Mouse (Mus musculus) liver, postnatal 0 days (tissue): Measurements from ENCODE around the gene Olfr1316. TPM values are rescaled to one million over a fixed set of nuclear protein-coding genes. Genes with fewer than 3 reads are reported as not detected.

ENCODE experiments used
- ATAC-seq: fragments of 200-750 bp; cut with Nextera tagmentation; 2 replicates; pipeline ENCODE4 v1.8.0; 2017; ENCODE audit warnings: mild to moderate bottlenecking, moderate library complexity
- DNase-seq: peaks from one replicate; pipeline ENCODE4 v3.0.0-alpha.2; 2016
- H3K27ac ChIP-seq: fragments of 300-500 bp; sonication (generic); 2 replicates; pipeline ENCODE4 v1.5.1; 2014; ENCODE audit warnings: antibody characterized with exemption, moderate library complexity, mild to moderate bottlenecking, low read depth
- H3K27me3 ChIP-seq: fragments of 300-500 bp; sonication (generic); 2 replicates; pipeline ENCODE4 v1.6.1; 2014; ENCODE audit warnings: low read length, control low read depth, mixed read lengths; ENCODE audit not compliant: insufficient read depth
- H3K36me3 ChIP-seq: fragments of 300-500 bp; sonication (generic); replicated peaks from 2 replicates; pipeline ENCODE4 v1.6.1; 2014; ENCODE audit warnings: mild to moderate bottlenecking, control low read depth, low read length, moderate library complexity, mixed read lengths; ENCODE audit not compliant: insufficient read depth
- H3K4me1 ChIP-seq: fragments of 300-500 bp; sonication (generic); 2 replicates; pipeline ENCODE4 v1.6.1; 2014; ENCODE audit warnings: antibody characterized with exemption, mild to moderate bottlenecking, control low read depth; ENCODE audit not compliant: insufficient read depth
- H3K4me2 ChIP-seq: fragments of 300-500 bp; sonication (generic); 2 replicates; pipeline ENCODE4 v1.6.1; 2014; ENCODE audit warnings: low read depth, mild to moderate bottlenecking, low read length, moderate library complexity, mixed read lengths
- H3K4me3 ChIP-seq: fragments of 300-500 bp; sonication (generic); 2 replicates; pipeline ENCODE4 v1.5.1; 2014; ENCODE audit warnings: low read depth, low read length
- H3K9ac ChIP-seq: fragments of 300-500 bp; sonication (generic); replicated peaks from 2 replicates; pipeline ENCODE4 v1.6.1; 2014; ENCODE audit warnings: mild to moderate bottlenecking, moderate library complexity
- H3K9me3 ChIP-seq: fragments of 300-500 bp; sonication (generic); 2 replicates; pipeline ENCODE4 v1.6.1; 2016; ENCODE audit warnings: mild to moderate bottlenecking, control low read depth, low read length, mixed read lengths
- CTCF ChIP-seq: sonication (generic); IDR thresholded peaks from 2 replicates; pipeline ENCODE4 v1.5.1; 2016; ENCODE audit warnings: antibody characterized with exemption, low read depth
- EP300 ChIP-seq: IDR thresholded peaks from 2 replicates; pipeline ENCODE4 v1.6.1; 2016; ENCODE audit warnings: antibody characterized with exemption, low read depth, mild to moderate bottlenecking
- WGBS: fragments of 180-500 bp; shearing (Covaris S2); extraction: QIAGEN DNeasy Blood & Tissue Kit; methylation state at CpG from one replicate; pipeline ENCODE4 v1.1.7; 2014; ENCODE audit not compliant: insufficient replicate concordance; 5-methylcytosine and 5-hydroxymethylcytosine counted together
- polyA plus RNA-seq: library from polyadenylated mRNA; unstranded; fragments of >200 nt; fragmentation: Nextera tagmentation; extraction: Ambion mirVana; gene quantifications from 2 replicates; pipeline ENCODE4 v1.2.1, GENCODE M21; 2015

Gene Olfr1316
- not detected in 2 replicates for polyA plus RNA-seq

DNA sequence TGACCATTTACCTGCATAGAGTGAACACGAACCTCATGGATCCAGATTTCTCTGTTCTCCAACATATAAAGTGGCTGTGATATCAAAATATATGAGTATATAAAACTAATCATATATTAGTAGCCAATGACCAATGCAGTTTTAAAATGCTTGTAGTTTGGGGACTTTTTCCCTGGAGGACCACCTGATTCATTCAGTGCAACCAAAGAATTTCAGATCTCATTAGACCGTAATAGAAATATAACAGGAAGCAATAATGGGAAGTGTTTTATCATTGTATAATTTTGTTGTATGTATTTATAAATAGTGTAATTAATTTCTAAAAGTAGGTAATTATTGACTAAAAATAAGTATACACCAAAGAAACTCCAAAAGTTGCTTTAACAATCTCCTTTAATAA is at the start of gene Olfr1316:
TSS of gene Olfr1316 (minus strand) at position 101 of the 400 bp plus-strand sequence.
- ATAC-seq (no peak), DNase-seq (no peak)
- no peak within 1 kb of the TSS for H3K4me3 ChIP-seq
- no peak for TF ChIP-seq CTCF
- no peak for TF ChIP-seq EP300
- WGBS = 76% methylated on average over 2 of the region's 2 CpGs
- H3K36me3 ChIP-seq = no peaks in the 10 kb centered on the region
- no peak within 1 kb of the TSS for H3K9ac ChIP-seq
- no peak within 1 kb of the TSS for H3K27ac ChIP-seq
- H3K9me3 ChIP-seq = no peaks in the 10 kb centered on the region
- no peaks in the 10 kb centered on the region for H3K4me1 ChIP-seq
- no peak within 1 kb of the TSS for H3K4me2 ChIP-seq
- no peaks in the 10 kb centered on the region for H3K27me3 ChIP-seq

DNA sequence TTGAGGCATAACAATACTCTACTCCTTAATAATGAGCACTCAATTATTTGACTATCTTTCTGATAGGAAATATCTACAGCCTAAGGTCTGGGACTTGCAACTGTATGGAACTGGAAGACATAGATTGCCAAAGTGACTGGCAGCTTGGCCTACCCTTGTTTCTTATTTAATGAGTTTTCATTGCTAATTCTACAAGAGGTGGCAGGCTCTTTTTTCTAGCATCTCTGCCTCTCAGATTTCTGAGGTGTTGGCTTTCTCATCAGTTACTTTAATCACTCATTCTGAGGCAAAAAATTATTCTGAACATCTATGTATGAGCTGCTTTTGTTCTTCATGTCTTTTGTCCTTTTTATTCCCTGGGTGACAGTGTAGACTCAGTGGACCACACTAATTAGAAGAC is 19.1 kb upstream of the Olfr1316 start, which contains the start of gene Olfr1318:
TSS of gene Olfr1318 (plus strand) at position 301 of the 400 bp plus-strand sequence.
- ATAC-seq (no peak), DNase-seq (no peak)
- TF ChIP-seq EP300 = no peak
- TF ChIP-seq CTCF = no peak
- Histone ChIP-seq H3K27ac (no peak within 1 kb of the TSS), H3K4me2 (no peak within 1 kb of the TSS), H3K4me3 (no peak within 1 kb of the TSS), H3K9me3 (no peaks in the 10 kb centered on the region), H3K36me3 (no peaks in the 10 kb centered on the region), H3K4me1 (no peaks in the 10 kb centered on the region), H3K27me3 (no peaks in the 10 kb centered on the region), H3K9ac (no peak within 1 kb of the TSS)

GRCm38 (mm10) chr2:112140029-112140428 is 5.3 kb upstream of the Olfr1316 start, which contains the start of gene Olfr1317:
Olfr1317 (plus strand) TSS chr2:112140329.
- no peak within 1 kb of the TSS for H3K9ac ChIP-seq
- no peak within 1 kb of the TSS for H3K4me3 ChIP-seq
- ATAC-seq (no peak), DNase-seq (no peak)
- no peak within 1 kb of the TSS for H3K27ac ChIP-seq
- H3K4me2 ChIP-seq = no peak within 1 kb of the TSS
- 61% methylated on average over 2 of the region's 2 CpGs for WGBS
- no peaks in the 10 kb centered on the region for H3K27me3 ChIP-seq
- H3K36me3 ChIP-seq = no peaks in the 10 kb centered on the region
- no peak for TF ChIP-seq CTCF
- no peak for TF ChIP-seq EP300
- H3K9me3 ChIP-seq = no peaks in the 10 kb centered on the region
- H3K4me1 ChIP-seq = no peaks in the 10 kb centered on the region

DNA sequence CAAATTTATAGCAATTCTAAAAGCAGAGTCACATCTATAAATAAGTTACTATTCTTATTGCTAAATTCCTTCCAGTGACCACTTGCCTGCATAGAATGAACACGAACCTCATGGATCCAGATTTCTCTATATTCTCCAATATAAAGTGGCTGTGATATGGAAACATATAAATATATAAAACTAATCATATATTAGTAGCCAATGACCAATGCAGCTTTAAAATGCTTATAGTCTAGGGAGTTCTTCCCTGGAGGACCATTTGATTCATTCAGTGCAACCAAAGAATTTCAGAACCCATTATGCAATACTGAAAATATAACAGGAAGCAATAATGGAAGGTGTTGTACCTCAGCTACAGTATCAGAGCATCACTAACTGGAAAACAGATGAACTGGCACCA is 19.4 kb downstream of the Olfr1316 start, which contains the start of gene Olfr1315-ps1:
TSS of gene Olfr1315-ps1 (minus strand) at position 101 of the 400 bp plus-strand sequence.
- Histone ChIP-seq H3K4me1 (no peaks in the 10 kb centered on the region), H3K4me2 (no peak within 1 kb of the TSS), H3K4me3 (no peak within 1 kb of the TSS), H3K9ac (no peak within 1 kb of the TSS), H3K27me3 (no peaks in the 10 kb centered on the region), H3K36me3 (no peaks in the 10 kb centered on the region), H3K9me3 (no peaks in the 10 kb centered on the region), H3K27ac (no peak within 1 kb of the TSS)
- no peak for DNase-seq
- WGBS = 49% methylated on average over 1 of the region's 1 CpGs
- ATAC-seq = no peak
- TF ChIP-seq CTCF (no peak), EP300 (no peak)

GRCm38 (mm10) chr2:112096681-112097080 is 38.1 kb downstream of the Olfr1316 start, which contains the start of gene Olfr1314:
Olfr1314 (minus strand) TSS chr2:112096781.
- ATAC-seq (no peak), DNase-seq (no peak)
- Histone ChIP-seq H3K9me3 (no peaks in the 10 kb centered on the region), H3K9ac (no peak within 1 kb of the TSS), H3K4me2 (no peak within 1 kb of the TSS), H3K4me1 (no peaks in the 10 kb centered on the region), H3K36me3 (no peaks in the 10 kb centered on the region), H3K27me3 (no peaks in the 10 kb centered on the region), H3K4me3 (no peak within 1 kb of the TSS), H3K27ac (no peak within 1 kb of the TSS)
- no peak for TF ChIP-seq CTCF
- TF ChIP-seq EP300 = no peak

DNA sequence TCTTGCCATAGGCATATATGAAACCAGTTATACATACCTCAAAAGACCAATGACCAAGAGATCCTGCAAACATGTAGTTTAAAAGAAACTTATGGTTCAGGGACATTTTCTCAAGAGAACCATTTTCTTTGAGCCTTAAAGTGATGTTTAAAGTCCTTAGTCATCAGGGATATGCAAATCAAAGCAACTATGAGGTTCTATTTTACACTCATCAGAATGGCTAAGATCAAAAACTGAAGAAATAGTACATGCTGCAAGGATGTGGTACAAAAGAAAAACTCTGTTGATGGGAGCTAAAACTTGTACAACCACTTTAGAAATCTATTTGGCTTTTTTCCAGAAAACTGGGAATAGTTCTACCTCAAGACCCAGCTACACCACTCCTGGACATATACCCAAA is 57.0 kb downstream of the Olfr1316 start, which contains the start of gene Olfr1313:
TSS of gene Olfr1313 (minus strand) at position 101 of the 400 bp plus-strand sequence.
- H3K4me2 ChIP-seq = no peak within 1 kb of the TSS
- no peak within 1 kb of the TSS for H3K4me3 ChIP-seq
- H3K4me1 ChIP-seq = no peaks in the 10 kb centered on the region
- ATAC-seq (no peak), DNase-seq (no peak)
- no peak for TF ChIP-seq EP300
- no peak for TF ChIP-seq CTCF
- no peak within 1 kb of the TSS for H3K9ac ChIP-seq
- H3K36me3 ChIP-seq = no peaks in the 10 kb centered on the region
- no peak within 1 kb of the TSS for H3K27ac ChIP-seq
- no peaks in the 10 kb centered on the region for H3K27me3 ChIP-seq
- H3K9me3 ChIP-seq = no peaks in the 10 kb centered on the region

Other genes starting within 250 kb of the Olfr1316 start
- not detected in 2 replicates for gene Olfr1306, start 218.7 kb downstream of the Olfr1316 start, polyA plus RNA-seq
- gene Olfr1307, start 185.5 kb downstream of the Olfr1316 start, polyA plus RNA-seq = not detected in 2 replicates
- gene Olfr1308, start 170.0 kb downstream of the Olfr1316 start, polyA plus RNA-seq = not detected in 2 replicates
- gene Olfr1309, start 144.7 kb downstream of the Olfr1316 start, polyA plus RNA-seq = not detected in 2 replicates
- gene Olfr1310, start 122.3 kb downstream of the Olfr1316 start, polyA plus RNA-seq = not detected in 2 replicates
- not detected in 2 replicates for gene Olfr1311, start 110.6 kb downstream of the Olfr1316 start, polyA plus RNA-seq
- gene Olfr1312, start 84.7 kb downstream of the Olfr1316 start, polyA plus RNA-seq = not detected in 2 replicates
- gene Olfr1313, start 57.1 kb downstream of the Olfr1316 start, polyA plus RNA-seq = not detected in 2 replicates
- gene Olfr1314, start 38.2 kb downstream of the Olfr1316 start, polyA plus RNA-seq = not detected in 2 replicates
- gene Olfr1315-ps1, start 19.5 kb downstream of the Olfr1316 start, polyA plus RNA-seq = not detected in 2 replicates
- gene Olfr1317, start 5.4 kb upstream of the Olfr1316 start, polyA plus RNA-seq = not detected in 2 replicates
- not detected in 2 replicates for gene Olfr1318, start 19.2 kb upstream of the Olfr1316 start, polyA plus RNA-seq
- 1.6 and 1.7 TPM in 2 replicates for gene Lpcat4, start 104.5 kb upstream of the Olfr1316 start, polyA plus RNA-seq
- gene Nutm1, start 124.3 kb upstream of the Olfr1316 start, polyA plus RNA-seq = 0.02 TPM in 1 of 2 replicates, not detected in the other
- 129 TPM in 2 replicates for gene Nop10, start 126.9 kb upstream of the Olfr1316 start, polyA plus RNA-seq
- gene Slc12a6, start 130.8 kb upstream of the Olfr1316 start, polyA plus RNA-seq = 3.7 and 4.1 TPM in 2 replicates
- not detected in 2 replicates for gene Gm21985, start 131.3 kb upstream of the Olfr1316 start, polyA plus RNA-seq
- gene Emc4, start 233.1 kb upstream of the Olfr1316 start, polyA plus RNA-seq = 62.9 and 63.6 TPM in 2 replicates
- 9.9 and 10.7 TPM in 2 replicates for gene Katnbl1, start 244.2 kb upstream of the Olfr1316 start, polyA plus RNA-seq